Mouse (Mus musculus): Measurements from ENCODE around the gene Lnpk.

DNA sequence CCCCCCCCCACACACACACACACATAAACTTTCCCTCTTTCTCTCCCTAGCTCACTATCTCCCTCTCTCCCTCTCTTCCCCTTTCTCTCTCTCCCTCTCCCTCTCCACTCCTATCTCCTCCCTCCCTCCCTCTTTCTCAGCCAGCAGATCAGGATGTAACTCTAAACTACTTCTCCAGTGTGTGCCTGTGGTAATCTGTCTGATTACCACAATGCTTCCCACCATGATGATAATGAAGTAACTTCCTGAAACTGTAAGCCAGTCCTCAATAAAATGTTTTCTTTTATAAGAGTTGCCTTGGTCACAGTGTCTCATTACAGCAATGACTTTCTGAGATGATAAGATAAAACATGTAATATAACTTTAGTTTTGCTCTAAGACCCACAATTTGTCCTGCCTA lies 30.1 kb upstream of the Lnpk start:
- TF ChIP-seq CTCF (IDR thresholded peaks at IDR 0.05; ENCODE audit: low read depth, low read length) (no peak), GATA1 (IDR thresholded peaks at IDR 0.05; ENCODE audit: borderline replicate concordance, low read length) (no peak), TAL1 (conservative IDR thresholded peaks at IDR 0.05; ENCODE audit: low read depth, low read length) (no peak), POLR2AphosphoS5 (IDR thresholded peaks at IDR 0.05; ENCODE audit: insufficient replicate concordance, low read depth, low read length) (no peak), GATA2 (IDR thresholded peaks at IDR 0.05; ENCODE audit: borderline replicate concordance, low read depth, low read length) (no peak)

Data from G1E (cell line).